16 mouse cellular contexts compared by ENCODE assay signal in the genomic region with DNA sequence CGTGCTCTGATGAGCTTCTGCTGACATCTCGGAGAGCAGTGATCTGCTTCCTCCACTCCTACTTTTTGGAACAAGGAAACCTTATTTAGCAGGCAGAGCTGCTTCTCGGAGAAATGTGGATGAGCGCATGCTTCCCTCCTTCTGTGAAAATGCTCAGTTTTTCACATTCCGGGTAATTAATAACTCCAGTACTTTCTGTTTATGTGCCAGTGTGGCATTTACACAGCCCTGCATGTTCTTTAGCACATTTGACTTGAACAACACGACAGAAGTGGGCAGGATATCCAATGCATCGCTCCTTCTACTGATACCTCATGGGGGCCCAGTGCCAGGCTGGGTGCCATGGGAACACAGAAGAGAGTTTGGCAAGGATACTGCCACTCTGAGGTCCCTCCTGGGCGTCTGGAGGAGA.
A peak's percentile ranks its signal among the peaks of the same experiment; 100 is the strongest.
DNase-seq lines count a peak whose midpoint lies in the region; ATAC-seq and TF ChIP-seq lines count a peak whose summit lies in the region.
"Had no signal": no experiment of that assay in that cellular context is flagged by ENCODE, and none has a peak within 500 bp of the region (broad histone marks: within the 10 kb centered on the region; RNA-seq: fewer than 3 reads in every experiment).

No protein-coding gene starts in this region.

- TF ChIP-seq CTCF in olfactory bulb, adult 2 months (IDR thresholded peaks at IDR 0.05; ENCODE audit: insufficient read depth, low read depth, low read length): no peak

- peak overlapping the region; percentile 83 for H3K27ac ChIP-seq in olfactory bulb, adult 2 months (ENCODE audit: insufficient read depth, low read depth, low read length)
- H3K27ac ChIP-seq in kidney, embryonic 16.5 days (ENCODE audit: low read length): no peak overlapping the region
- H3K27ac ChIP-seq: liver, embryonic 14.5 days; midbrain, embryonic 12.5 days had no signal

- H3K9ac ChIP-seq in kidney, embryonic 16.5 days (replicated peaks; ENCODE audit: low read length): no peak overlapping the region
- H3K9ac ChIP-seq: liver, embryonic 14.5 days; midbrain, embryonic 12.5 days had no signal

- DNase-seq in layer of hippocampus, adult 11-12 months (ENCODE audit: low spot score): peak; percentile 63
- DNase-seq in layer of hippocampus, postnatal 25 days (ENCODE audit: extremely low spot score in 1 of 2, low spot score in 1 of 2): no peak
- peak; percentile 46 to 49 for DNase-seq in layer of hippocampus, postnatal 36 days
- no peak for DNase-seq in thymus, postnatal 25 days
- DNase-seq in lung, postnatal 25 days (ENCODE audit: low spot score): no peak
- DNase-seq: cerebellum, adult 8-10 months; embryo, embryonic 11 days; heart, postnatal 36 days; lung, postnatal 10 days had no signal

- ATAC-seq in kidney, embryonic 16.5 days (ENCODE audit: low FRiP score, low TSS enrichment): no peak

- H3K9me3 ChIP-seq in kidney, embryonic 16.5 days (ENCODE audit: low read length): no peaks in the 10 kb centered on the region
- H3K9me3 ChIP-seq: midbrain, embryonic 12.5 days had no signal

- no peaks in the 10 kb centered on the region for H3K27me3 ChIP-seq in kidney, embryonic 16.5 days (ENCODE audit: insufficient read depth, low read length)
- H3K27me3 ChIP-seq: midbrain, embryonic 12.5 days had no signal

- 20% methylated on average over 8 of the region's 8 CpGs for WGBS in olfactory bulb, adult 2 months
- WGBS in kidney, embryonic 16.5 days: 71% methylated on average over 8 of the region's 8 CpGs

- H3K36me3 ChIP-seq in kidney, embryonic 16.5 days (ENCODE audit: insufficient read depth, low read length): no peaks in the 10 kb centered on the region
- H3K36me3 ChIP-seq: G1E; midbrain, embryonic 12.5 days had no signal

- TF ChIP-seq POLR2A in olfactory bulb, adult 2 months (IDR thresholded peaks at IDR 0.05; ENCODE audit: insufficient read depth, low read depth, low read length): no peak

- no peak overlapping the region for H3K4me3 ChIP-seq in olfactory bulb, adult 2 months (ENCODE audit: insufficient read depth, low read depth, low read length)
- H3K4me3 ChIP-seq in kidney, embryonic 16.5 days (ENCODE audit: low read length): no peak overlapping the region
- H3K4me3 ChIP-seq: midbrain, embryonic 12.5 days; myocyte had no signal

- no peak overlapping the region for H3K4me2 ChIP-seq in kidney, embryonic 16.5 days (replicated peaks; ENCODE audit: low read depth, low read length)
- H3K4me2 ChIP-seq: heart, embryonic 11.5 days; midbrain, embryonic 12.5 days had no signal

- peaks cover 34% of the 10 kb centered on the region for H3K4me1 ChIP-seq in olfactory bulb, adult 2 months (ENCODE audit: control insufficient read depth, insufficient read depth, low read length)
- peaks cover 6% of the 10 kb centered on the region; the same call in 1 of the 2 replicates for H3K4me1 ChIP-seq in kidney, embryonic 16.5 days (ENCODE audit: insufficient read depth, low read length)
- H3K4me1 ChIP-seq: midbrain, embryonic 12.5 days had no signal

Comparison
In these comparisons a context has a peak if more than half of its experiments do, and no peak if none do; other contexts are left out.
1. DNase-seq: peak in layer of hippocampus, adult 11-12 months (single experiment) and layer of hippocampus, postnatal 36 days (2 of 2); none in layer of hippocampus, postnatal 25 days (0 of 2), thymus, postnatal 25 days (single experiment) and lung, postnatal 25 days (single experiment).